Mouse (Mus musculus) small intestine, adult 2 months (tissue): ENCODE measurements around the gene Ifi211. TPM values are rescaled to one million over a fixed set of nuclear protein-coding genes. Genes with fewer than 3 reads are reported as not detected.
"Not testable (repeated sequence)": the region's sequence is repeated elsewhere in the genome, so short reads cannot be mapped to it uniquely, and the experiment has no call there.

ENCODE experiments used
- H3K27ac ChIP-seq: fragments of 200-500 bp; 2 replicates; pipeline ENCODE4 v1.5.1; 2012; ENCODE audit warnings: low read depth, low read length, control low read depth, inconsistent platforms; ENCODE audit not compliant: insufficient read depth
- H3K27me3 ChIP-seq: fragments of 200-500 bp; 2 replicates; pipeline ENCODE4 v1.6.1; 2012; ENCODE audit warnings: mild to moderate bottlenecking, moderate library complexity, low read length, inconsistent platforms; ENCODE audit not compliant: control insufficient read depth, insufficient read depth
- H3K36me3 ChIP-seq: fragments of 200-500 bp; 2 replicates; pipeline ENCODE4 v1.6.1; 2012; ENCODE audit warnings: mild to moderate bottlenecking, low read length, control low read depth, inconsistent platforms; ENCODE audit not compliant: control insufficient read depth, insufficient read depth
- H3K4me1 ChIP-seq: fragments of 200-500 bp; 2 replicates; pipeline ENCODE4 v1.6.1; 2012; ENCODE audit warnings: low read length, inconsistent platforms, mixed read lengths; ENCODE audit not compliant: control insufficient read depth, insufficient read depth, insufficient read length
- H3K4me3 ChIP-seq: fragments of 200-500 bp; 2 replicates; pipeline ENCODE4 v1.5.1; 2012; ENCODE audit warnings: low read depth, mild to moderate bottlenecking, control low read depth, inconsistent platforms, low read length, moderate library complexity
- CTCF ChIP-seq: fragments of 200-500 bp; IDR thresholded peaks from 2 replicates; pipeline ENCODE4 v1.5.1; 2012; ENCODE audit warnings: low read depth, mild to moderate bottlenecking, control low read depth, inconsistent platforms, low read length, moderate library complexity, mixed read lengths; ENCODE audit not compliant: insufficient replicate concordance, insufficient read length; ENCODE audit errors: extremely low read depth
- POLR2A ChIP-seq: fragments of 200-500 bp; IDR thresholded peaks from 2 replicates; pipeline ENCODE4 v1.6.1; 2012; ENCODE audit warnings: low read depth, mild to moderate bottlenecking, control low read depth, inconsistent platforms, low read length, moderate library complexity
- WGBS: fragments of 180-500 bp; shearing (Covaris S2); methylation state at CpG from one replicate; pipeline ENCODE4 v1.1.7; 2018; 5-methylcytosine and 5-hydroxymethylcytosine counted together
- polyA plus RNA-seq: library from polyadenylated mRNA; depleted of rRNA; stranded (reverse); fragments of >200 nt; gene quantifications from 2 replicates; pipeline ENCODE4 v1.2.3, GENCODE M21; 2012

The Ifi211 gene
- polyA plus RNA-seq, 1 experiment: 0.15 TPM

DNA sequence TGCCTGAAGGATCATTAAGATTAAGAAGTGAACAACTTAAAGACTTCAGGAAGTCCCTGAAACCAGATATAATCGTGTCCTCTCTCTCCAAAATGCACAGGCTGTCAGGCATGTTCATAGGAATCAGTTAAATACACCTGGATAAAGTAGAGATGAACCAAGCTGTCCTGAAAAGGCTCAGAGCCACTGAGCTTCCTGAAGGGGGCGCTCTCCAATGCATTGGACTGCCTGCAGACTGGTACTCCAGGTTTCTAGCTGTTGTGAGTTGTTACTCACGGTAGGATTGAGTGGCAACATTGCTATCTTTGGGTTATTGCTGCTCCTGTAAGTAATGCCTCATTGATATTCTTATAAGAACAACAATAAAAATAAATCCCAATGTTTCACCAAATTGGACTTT, 6.4 kb upstream of the Ifi211 start:
- H3K36me3 ChIP-seq, H3K4me1 ChIP-seq, H3K4me3 ChIP-seq, H3K27ac ChIP-seq, H3K27me3 ChIP-seq: not testable (repeated sequence)
- 67% methylated on average over 3 of the region's 3 CpGs for WGBS

DNA sequence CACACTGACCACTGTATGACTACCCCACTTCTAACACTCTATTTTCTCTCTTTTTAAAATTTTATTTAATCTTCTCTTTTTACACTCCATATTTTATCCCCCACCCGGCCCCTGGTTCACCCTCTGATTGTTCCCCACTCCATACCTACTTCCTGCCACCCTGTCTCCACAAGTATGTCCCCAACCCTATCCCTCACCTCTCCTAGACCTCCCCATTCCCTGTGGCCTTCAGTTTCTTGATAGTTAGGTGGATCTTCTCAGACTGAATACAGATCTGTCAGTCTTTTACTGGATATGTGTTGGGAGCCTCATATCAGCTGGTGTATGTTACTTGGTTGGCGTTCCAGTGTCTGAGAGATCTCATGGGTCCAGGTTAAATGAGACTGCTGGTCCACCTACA, 1.7 kb upstream of the Ifi211 start:
- Histone ChIP-seq H3K4me3 (no peak overlapping the region), H3K27ac (no peak overlapping the region), H3K36me3 (no peaks in the 10 kb centered on the region), H3K4me1 (no peaks in the 10 kb centered on the region), H3K27me3 (no peaks in the 10 kb centered on the region)
- no peak for TF ChIP-seq CTCF
- TF ChIP-seq POLR2A: no peak
- WGBS: 91% methylated on average over 2 of the region's 2 CpGs

DNA sequence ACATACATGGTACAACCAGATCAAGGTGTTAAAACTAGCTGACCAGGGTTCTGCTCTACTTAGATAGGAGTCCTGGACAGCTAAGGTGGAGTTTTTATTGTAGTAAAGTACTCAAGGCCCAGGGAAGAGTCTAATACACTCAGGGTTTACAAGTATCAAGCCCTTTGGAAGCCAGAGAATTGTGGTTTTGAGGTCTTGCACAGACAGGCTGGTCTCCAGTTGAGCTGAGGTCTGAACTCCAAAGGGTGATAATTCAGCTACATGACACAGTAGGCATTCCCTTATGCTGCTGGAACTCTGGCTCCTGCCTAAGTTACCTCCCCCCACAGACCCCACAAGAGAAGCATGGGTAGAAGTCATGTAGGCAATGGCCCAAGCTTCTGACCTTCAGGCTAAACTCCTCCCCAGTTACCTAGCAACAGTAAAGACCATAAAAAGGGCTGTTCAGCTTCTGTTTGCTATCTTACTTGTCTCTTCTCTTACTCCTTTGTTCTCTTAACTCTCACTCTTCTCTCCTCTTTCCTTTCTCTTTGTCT, 478 bp upstream of the Ifi211 start:
- H3K4me1 ChIP-seq, H3K27ac ChIP-seq, H3K27me3 ChIP-seq, H3K36me3 ChIP-seq, H3K4me3 ChIP-seq: not testable (repeated sequence)

DNA sequence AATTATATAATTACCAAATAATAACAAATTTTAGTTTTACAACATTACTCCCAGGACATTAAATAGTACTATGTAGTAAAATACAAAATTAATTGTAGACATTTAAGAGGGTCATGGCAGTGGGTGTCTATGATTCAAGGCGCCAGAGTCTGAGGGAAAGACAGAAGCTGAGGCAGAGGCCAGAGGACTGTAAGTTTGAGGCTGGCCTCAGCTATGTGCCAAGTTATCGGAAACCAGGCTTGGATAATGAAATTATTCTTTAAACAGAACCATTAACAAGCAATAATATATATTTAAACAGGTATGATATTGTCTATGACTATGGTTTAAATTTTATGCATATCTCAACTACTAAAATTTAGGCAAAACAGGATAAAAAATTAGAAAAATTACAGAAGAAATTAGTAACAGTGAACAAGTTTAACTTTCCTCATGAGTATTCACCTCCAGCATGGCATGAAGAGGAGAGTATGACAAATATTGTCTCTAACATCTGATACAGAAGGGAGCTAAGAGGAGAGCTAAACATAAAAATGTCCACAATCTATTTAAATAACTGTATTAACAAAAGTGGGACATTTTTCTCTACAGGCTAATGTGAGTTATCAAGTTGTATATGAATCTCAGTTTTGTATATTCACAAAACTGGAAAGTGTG, 910 bp downstream of the Ifi211 start:
- 80% methylated on average over 2 of the region's 2 CpGs for WGBS
- no peak overlapping the region for H3K27ac ChIP-seq
- TF ChIP-seq POLR2A: no peak
- no peak for TF ChIP-seq CTCF
- H3K4me1 ChIP-seq: no peaks in the 10 kb centered on the region
- H3K4me3 ChIP-seq: no peak overlapping the region
- H3K27me3 ChIP-seq: no peaks in the 10 kb centered on the region
- no peaks in the 10 kb centered on the region for H3K36me3 ChIP-seq

DNA sequence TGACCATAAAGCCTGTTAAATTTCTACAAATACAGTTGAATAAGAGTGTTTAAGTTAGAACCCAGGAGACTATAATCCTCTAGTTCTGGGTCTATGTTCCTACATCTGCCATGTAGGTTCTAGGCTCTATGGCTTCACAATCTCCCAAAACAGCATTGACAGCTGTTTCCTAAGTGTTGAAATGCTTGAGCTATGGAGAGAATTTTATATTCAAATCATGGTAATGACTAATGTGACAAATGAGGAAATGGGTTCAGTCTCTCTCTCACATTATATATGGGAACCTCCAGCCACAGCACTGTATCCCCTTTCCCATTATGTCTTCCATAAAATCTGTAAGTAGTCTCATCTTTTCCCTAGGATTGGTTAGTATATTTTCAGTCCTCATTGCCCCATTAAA, 4.5 kb downstream of the Ifi211 start:
- H3K4me3 ChIP-seq, H3K4me1 ChIP-seq, H3K27me3 ChIP-seq, H3K27ac ChIP-seq, H3K36me3 ChIP-seq: not testable (repeated sequence)

DNA sequence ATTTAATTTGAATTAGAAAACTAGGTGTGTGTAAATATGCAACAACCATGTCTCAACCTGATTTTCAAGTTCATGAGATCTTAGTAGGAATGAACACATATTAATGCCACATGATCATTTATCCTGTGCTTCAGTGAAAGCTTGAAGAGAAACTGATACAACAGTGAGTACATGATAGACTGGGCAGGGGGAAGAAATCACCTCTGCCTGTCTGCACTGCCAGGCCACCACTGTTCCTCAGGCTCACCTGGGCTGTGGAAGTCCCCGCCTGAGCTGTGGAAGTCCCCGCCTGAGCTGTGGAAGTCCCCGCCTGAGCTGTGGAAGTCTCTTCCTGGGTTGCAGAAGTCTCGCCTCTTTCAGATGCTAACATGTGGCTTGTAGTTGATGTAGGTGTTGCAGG, 7.0 kb downstream of the Ifi211 start:
- 72% methylated on average over 4 of the region's 4 CpGs for WGBS
- H3K27ac ChIP-seq, H3K4me3 ChIP-seq: not testable (repeated sequence)

DNA sequence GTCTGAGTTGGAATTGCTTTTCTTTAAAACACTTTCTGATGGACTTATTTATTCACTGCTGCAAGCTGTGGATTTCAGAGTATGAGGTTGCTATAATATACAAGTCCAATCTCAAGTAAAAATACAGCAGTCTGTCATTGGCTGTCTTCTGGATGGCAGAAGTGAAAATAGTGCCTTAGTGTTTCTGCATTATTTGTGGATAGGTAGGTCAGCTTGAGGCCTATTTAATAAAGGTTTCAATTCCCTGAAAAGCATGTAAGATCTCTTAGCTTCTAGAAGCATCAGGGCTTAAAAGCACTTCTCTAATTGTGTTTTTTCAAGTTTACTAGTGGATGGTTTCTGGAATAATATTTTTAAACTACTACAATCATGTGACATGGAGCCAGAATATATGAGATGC, 23.1 kb downstream of the Ifi211 start:
- not testable (repeated sequence) for H3K4me3 ChIP-seq, H3K27me3 ChIP-seq, H3K4me1 ChIP-seq, H3K36me3 ChIP-seq, H3K27ac ChIP-seq

More for the DNA sequence above, 7.0 kb downstream of the Ifi211 start:
- not testable (repeated sequence) for H3K36me3 ChIP-seq, H3K27me3 ChIP-seq, H3K4me1 ChIP-seq

DNA sequence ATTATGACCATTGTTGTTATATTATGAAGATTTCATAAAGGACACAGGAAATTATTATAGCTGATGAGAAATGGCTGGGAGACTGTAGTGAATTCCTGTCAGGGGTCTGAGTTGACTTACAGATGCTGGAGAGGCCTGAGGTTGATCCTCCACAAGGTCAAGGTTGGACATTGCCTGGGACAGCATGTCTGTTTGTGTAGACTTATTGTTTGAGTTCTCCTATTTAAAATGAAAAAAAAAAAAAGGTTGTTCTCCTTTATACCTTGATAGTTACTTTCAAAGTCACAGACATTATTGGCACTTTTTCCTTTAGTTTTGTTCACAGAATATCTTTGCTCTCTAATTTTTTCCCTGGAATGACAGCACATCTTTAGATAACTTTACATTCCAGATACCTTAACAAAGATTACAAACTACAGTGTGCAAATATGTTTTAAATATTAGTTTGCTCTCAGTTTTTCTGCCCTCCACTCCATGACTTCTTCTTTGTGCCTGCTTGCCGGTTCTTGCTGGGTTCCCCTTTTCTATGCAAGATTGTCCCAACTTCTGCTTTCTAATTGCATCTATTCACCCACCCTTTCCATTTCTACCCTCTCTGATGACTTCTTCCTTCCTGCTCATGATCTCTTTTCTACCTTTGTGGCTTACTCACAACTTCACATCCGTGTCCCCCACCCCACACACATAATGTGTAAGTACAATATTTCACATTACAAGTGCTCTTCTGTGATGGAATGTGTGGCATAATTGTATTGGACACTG, 25.6 kb downstream of the Ifi211 start:
- not testable (repeated sequence) for H3K4me1 ChIP-seq, H3K36me3 ChIP-seq, H3K27ac ChIP-seq, H3K27me3 ChIP-seq, H3K4me3 ChIP-seq
- WGBS: 79% methylated on average over 1 of the region's 2 CpGs

DNA sequence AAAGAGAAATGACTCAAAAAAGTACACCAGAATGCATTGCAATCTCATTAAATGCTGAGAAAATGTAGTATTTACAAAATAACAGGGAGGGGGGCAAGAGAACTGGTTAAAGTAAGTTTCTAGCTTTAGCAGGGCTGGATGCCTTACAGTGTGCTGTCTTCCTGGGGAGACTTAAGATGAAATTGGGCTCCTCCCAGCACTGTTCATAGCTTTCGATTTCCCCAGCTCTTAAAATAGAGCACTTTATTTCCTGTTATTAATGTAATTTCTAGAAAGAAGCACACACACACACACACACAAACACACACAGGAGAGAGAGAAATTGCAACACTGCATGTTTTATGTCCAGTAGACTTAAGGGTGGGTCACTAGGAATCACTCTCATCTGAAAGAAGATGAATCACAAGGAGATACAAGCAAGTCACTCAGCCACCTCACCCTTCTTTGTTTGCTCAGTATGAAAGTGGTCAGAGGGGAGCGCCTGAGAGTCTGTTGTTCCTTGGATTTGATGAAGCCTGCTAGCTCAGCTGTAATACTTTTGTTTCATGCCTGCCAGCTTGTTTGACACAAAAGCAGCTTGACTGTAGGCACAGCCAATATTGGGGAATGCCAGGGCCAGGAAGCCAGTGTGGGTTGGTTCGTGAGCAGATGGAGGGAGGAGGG, 32.7 kb downstream of the Ifi211 start:
- peak overlapping the region; percentile 53; the same call in 1 of the 2 replicates for H3K27ac ChIP-seq
- H3K36me3 ChIP-seq, H3K4me1 ChIP-seq, H3K4me3 ChIP-seq, H3K27me3 ChIP-seq: not testable (repeated sequence)
- WGBS: 36% methylated on average over 3 of the region's 3 CpGs

DNA sequence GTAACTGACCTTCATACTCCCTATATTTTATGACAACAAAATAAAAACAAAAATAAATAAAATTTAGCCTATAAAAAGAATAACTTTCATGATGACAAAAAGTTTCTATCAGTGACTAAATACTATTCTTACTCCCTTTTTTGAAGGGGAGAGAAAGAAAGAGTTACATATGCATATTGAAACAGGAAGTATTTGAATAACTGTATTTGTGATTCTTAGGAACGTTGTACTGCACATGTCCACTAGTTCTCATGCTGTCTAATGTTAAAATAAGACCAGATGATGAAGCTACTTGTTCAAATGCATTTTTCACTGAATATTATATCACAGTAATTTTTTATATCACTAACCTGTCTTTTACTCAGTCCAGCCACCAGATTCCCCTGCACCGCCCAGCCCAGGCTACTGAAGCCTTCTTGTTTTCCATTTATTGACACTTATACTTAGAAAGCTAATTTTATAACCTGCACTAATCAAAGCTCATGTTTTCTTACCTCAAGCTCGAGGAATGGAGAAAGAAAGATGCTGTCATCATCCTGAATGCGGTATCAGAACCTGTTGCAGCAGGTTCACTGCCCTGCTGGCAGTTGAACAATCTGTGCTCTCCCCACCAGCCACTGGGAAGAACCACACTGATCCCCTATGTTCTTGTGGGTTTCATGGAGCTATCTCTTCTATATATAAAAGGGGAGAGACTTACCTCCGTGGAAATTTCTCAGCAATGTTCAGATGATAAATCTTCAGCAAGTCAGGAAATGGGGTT, 33.4 kb downstream of the Ifi211 start:
- not testable (repeated sequence) for H3K27me3 ChIP-seq, H3K4me1 ChIP-seq, H3K36me3 ChIP-seq, H3K27ac ChIP-seq
- WGBS: 50% methylated on average over 5 of the region's 5 CpGs
- peak overlapping the region; percentile 26; the same call in 1 of the 2 replicates for H3K4me3 ChIP-seq

DNA sequence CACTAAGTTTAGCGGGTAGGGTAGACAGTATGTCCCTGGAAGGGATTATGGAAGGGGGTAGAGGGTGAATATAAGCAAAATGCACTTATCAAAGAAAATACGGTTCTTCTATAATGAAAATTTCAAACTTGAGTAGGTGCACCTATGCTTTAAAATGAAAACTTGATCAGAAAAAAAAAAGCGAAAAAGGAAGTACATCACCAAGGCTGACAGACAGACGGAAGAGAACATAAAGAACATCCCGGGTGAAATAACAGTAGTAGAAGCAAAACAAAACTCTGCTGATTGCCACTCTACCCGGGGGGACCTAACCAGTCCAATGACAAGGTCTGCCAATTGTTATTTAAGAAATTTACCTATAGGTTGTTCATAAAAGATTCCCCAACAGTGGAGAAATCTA, 34.6 kb downstream of the Ifi211 start:
- H3K4me3 ChIP-seq: peak overlapping the region; percentile 33; the same call in 1 of the 2 replicates
- not testable (repeated sequence) for H3K4me1 ChIP-seq, H3K27me3 ChIP-seq, H3K36me3 ChIP-seq, H3K27ac ChIP-seq
- 78% methylated on average over 6 of the region's 6 CpGs for WGBS
